Mouse (Mus musculus) hindbrain, embryonic 10.5 days (tissue): ENCODE measurements at regions not wholly inside any gene's neighbourhood (a gene's known extent, or its start where the extent isn't known, plus 50 kb on each side); places are given as distances from the start of the nearest gene placed in this dataset.

ENCODE experiments used
- DNase-seq: peaks from one replicate; pipeline ENCODE4 v3.0.0-alpha.2; 2017; ENCODE audit warnings: low spot score
- H3K27ac ChIP-seq: fragments of 300-500 bp; sonication (generic); 2 replicates; pipeline ENCODE4 v1.5.1; 2016; ENCODE audit warnings: mild to moderate bottlenecking, moderate library complexity
- H3K27me3 ChIP-seq: fragments of 300-500 bp; sonication (generic); 2 replicates; pipeline ENCODE4 v1.6.1; 2016; ENCODE audit warnings: mild to moderate bottlenecking; ENCODE audit not compliant: poor library complexity, insufficient read depth, severe bottlenecking
- H3K36me3 ChIP-seq: fragments of 300-500 bp; sonication (generic); 2 replicates; pipeline ENCODE4 v1.6.1; 2016; ENCODE audit warnings: mild to moderate bottlenecking, moderate library complexity
- H3K4me1 ChIP-seq: fragments of 300-500 bp; sonication (generic); replicated peaks from 2 replicates; pipeline ENCODE4 v1.6.1; 2016; ENCODE audit warnings: mild to moderate bottlenecking
- H3K4me3 ChIP-seq: fragments of 300-500 bp; sonication (generic); 2 replicates; pipeline ENCODE4 v1.5.1; 2016; ENCODE audit warnings: mild to moderate bottlenecking, moderate library complexity
- H3K9me3 ChIP-seq: fragments of 300-500 bp; sonication (generic); 2 replicates; pipeline ENCODE4 v1.6.1; 2016; ENCODE audit warnings: mild to moderate bottlenecking, moderate library complexity
- WGBS: fragments of 180-500 bp; shearing (Covaris S2); methylation state at CpG from one replicate; pipeline ENCODE4 v1.1.7; 2016; 5-methylcytosine and 5-hydroxymethylcytosine counted together

DNA sequence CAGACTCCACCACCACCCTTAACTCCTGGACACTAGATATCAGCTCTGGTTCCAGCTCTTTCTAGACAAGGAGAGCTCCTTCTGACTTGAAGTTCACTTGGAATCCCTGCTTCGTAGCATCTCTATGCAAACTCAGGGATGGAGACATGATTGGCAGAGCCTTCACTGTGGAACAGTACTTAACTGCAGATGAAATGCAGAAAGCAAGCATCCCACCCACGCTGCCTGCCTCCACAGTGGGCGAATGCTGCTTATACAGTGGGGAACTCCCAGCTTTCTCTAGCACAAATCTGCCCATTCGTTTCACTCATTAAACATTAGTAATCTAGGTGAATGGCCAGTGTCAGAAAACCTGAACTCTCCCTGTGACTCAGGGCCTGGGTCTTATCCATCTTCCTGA is 92.0 kb upstream of the Coch start:
- peaks cover 21% of the 10 kb centered on the region for H3K4me1 ChIP-seq
- 89% methylated on average over 4 of the region's 4 CpGs for WGBS
- no peaks in the 10 kb centered on the region for H3K9me3 ChIP-seq
- H3K4me3 ChIP-seq: no peak overlapping the region
- no peak for DNase-seq
- no peaks in the 10 kb centered on the region for H3K36me3 ChIP-seq
- no peak overlapping the region for H3K27ac ChIP-seq
- H3K27me3 ChIP-seq: no peaks in the 10 kb centered on the region

DNA sequence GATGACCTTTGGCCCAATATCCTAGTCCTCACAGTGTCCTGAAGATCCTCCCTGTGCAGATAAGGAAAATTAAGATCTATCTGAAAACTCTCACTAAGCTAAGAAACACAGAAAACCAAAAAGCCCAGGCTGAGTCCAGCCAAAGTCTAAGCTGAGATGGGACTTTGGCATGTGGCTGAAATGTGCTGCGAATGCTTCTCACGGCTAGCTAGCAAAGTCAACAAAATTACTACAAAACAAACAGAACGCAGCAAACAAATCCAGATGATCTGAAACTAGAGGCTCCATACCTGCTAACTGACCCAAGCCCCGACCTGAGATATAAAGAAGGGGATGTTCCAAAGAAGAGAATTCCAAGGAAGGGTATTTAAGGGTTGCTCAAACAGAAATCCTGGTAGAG is 90.4 kb upstream of the Coch start:
- 88% methylated on average over 4 of the region's 4 CpGs for WGBS
- no peak overlapping the region for H3K4me3 ChIP-seq
- peaks cover 21% of the 10 kb centered on the region for H3K4me1 ChIP-seq
- H3K36me3 ChIP-seq: no peaks in the 10 kb centered on the region
- no peaks in the 10 kb centered on the region for H3K27me3 ChIP-seq
- no peak for DNase-seq
- H3K27ac ChIP-seq: no peak overlapping the region
- H3K9me3 ChIP-seq: no peaks in the 10 kb centered on the region

DNA sequence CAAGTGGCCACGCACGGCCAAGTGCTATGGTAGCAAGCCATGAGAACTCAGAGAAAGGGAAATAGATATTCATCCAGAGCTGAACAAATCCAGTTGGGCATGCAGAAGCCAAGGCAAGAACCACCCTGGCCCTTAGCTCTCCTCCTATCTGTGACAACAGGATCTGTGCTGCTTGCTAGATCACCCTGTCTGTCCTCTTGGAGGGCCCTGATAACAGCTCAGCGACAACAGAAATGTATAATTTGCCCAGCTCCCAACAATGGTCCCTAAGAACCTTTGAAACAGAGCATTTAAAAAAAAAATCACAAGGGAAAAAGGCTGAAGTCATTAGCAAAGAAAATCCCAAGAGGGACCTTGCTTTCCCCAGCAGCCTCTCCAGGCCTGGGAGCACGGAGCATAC is 89.4 kb upstream of the Coch start:
- Histone ChIP-seq H3K36me3 (no peaks in the 10 kb centered on the region), H3K27ac (no peak overlapping the region), H3K4me1 (peaks cover 21% of the 10 kb centered on the region), H3K27me3 (no peaks in the 10 kb centered on the region), H3K4me3 (no peak overlapping the region), H3K9me3 (no peaks in the 10 kb centered on the region)
- WGBS: 79% methylated on average over 4 of the region's 4 CpGs
- no peak for DNase-seq

DNA sequence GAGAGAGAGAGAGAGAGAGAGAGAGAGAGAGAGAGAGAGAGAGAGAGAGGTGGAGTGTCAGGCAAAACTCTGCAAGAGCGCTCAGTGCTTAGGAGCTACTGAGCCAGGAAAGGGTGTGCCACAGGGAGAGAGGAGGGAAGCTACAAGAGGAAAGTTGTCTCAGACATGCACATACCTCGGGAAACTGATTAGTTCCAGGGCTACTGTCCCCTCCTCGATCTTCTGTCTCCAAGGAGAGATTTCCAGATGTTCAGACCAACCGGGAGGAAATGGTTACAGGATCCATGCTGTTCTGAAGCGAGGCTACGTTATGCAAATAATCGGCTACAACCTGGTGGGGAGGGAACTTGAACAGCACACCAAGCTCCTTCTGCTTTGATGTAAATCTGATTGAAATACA is 88.6 kb upstream of the Coch start:
- H3K4me3 ChIP-seq: no peak overlapping the region
- H3K4me1 ChIP-seq: peaks cover 21% of the 10 kb centered on the region
- H3K27me3 ChIP-seq: no peaks in the 10 kb centered on the region
- no peaks in the 10 kb centered on the region for H3K9me3 ChIP-seq
- 20% methylated on average over 7 of the region's 7 CpGs for WGBS
- H3K27ac ChIP-seq: peak overlapping the region; percentile 12; the same call in 1 of the 2 replicates
- no peaks in the 10 kb centered on the region for H3K36me3 ChIP-seq
- DNase-seq: peak; percentile 15

DNA sequence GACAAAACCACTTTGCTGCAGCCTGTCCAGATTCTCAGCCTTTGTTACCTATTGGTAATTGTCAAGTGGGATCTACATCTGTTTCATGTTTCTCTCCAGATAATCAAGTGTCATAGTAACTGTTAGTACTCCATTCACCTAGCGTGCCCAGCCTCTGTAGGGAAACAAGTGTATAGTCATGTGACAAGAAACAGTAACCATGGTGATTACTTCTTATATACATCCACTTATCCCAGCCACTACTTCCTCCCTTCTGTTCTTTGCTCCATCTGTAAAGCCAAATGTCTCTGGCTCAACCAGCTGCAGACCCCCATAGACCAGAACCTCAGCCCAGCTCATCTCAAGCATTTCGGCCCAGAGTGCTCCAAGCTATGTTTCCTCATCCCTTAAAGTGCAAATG is 83.1 kb upstream of the Coch start:
- H3K4me3 ChIP-seq: no peak overlapping the region

DNA sequence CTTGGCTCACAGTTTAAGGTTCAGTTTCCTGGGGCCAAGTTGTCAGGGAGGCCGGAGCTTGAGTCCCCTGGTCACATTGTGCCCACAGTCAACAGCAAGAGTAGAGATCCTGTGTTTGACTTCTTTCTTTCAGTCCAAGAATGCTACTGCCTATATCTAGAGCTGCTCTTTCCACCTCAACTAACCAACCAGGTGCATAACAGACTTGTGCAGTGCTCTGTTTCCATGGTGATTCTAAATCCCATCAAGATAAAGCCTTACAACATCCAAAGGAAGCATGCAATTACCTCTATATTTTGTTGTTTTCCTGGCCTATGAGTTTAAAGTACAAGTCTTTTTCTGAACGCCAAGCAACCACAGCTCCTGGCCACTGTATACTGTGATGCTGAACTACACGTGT is 76.4 kb upstream of the Coch start:
- Histone ChIP-seq H3K27me3 (no peaks in the 10 kb centered on the region), H3K36me3 (no peaks in the 10 kb centered on the region), H3K9me3 (no peaks in the 10 kb centered on the region), H3K4me1 (no peaks in the 10 kb centered on the region), H3K4me3 (no peak overlapping the region), H3K27ac (no peak overlapping the region)
- DNase-seq: no peak
- 83% methylated on average over 3 of the region's 3 CpGs for whole genome bisulfite sequencing

More for the DNA sequence above, 83.1 kb upstream of the Coch start:
- no peaks in the 10 kb centered on the region for H3K27me3 ChIP-seq
- H3K27ac ChIP-seq: no peak overlapping the region
- H3K36me3 ChIP-seq: no peaks in the 10 kb centered on the region
- peaks cover 12% of the 10 kb centered on the region for H3K4me1 ChIP-seq
- WGBS: 89% methylated on average over 2 of the region's 2 CpGs
- H3K9me3 ChIP-seq: no peaks in the 10 kb centered on the region
- no peak for DNase-seq

DNA sequence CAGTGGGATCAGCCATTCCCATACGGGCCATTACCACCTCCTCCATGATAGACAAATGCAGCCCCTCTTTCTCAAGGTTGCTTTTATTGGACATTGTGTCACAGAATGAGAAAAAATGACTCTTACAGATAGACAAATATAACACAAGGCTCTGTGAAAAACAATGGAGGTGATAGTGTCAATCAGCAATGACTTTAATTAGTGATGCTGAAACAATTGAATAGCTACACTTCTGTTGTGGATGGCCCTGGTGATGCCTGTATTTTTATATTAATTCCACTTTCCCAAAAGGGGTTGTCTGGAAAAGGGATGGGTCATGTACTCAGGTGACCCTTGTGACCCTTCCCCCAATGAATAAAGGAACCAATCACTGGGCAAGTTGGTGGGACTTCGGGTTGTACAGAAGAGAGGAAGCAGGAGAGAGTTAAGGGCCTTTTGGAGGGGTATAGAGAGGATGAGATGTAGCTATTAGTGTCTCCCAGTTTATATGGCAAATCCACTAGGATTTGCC is 71.5 kb upstream of the Coch start:
- Histone ChIP-seq H3K36me3 (no peaks in the 10 kb centered on the region), H3K4me1 (no peaks in the 10 kb centered on the region), H3K27ac (no peak overlapping the region), H3K4me3 (no peak overlapping the region), H3K27me3 (no peaks in the 10 kb centered on the region), H3K9me3 (no peaks in the 10 kb centered on the region)
- WGBS: 65% methylated on average over 2 of the region's 2 CpGs
- DNase-seq: no peak

DNA sequence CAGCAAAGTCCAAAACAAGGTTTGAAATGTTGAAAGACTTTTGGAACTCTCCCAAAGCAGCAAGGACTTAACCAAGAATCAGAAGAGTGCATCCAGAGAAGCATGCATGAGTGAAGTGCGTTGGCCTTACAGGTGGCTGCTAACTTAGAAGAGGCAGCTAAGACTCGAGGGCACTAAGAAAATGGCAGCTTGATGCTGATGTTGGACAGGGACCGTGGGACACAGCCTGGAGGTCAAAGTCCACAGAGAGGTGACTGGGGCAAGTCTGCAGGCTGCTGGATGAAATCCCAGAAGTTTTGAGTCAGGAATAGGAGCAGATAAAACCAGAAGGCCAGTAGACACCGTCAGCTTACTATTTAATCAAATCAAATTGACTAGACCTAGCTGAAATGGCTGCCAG is 69.3 kb upstream of the Coch start:
- Histone ChIP-seq H3K27me3 (no peaks in the 10 kb centered on the region), H3K27ac (no peak overlapping the region), H3K4me3 (no peak overlapping the region), H3K36me3 (no peaks in the 10 kb centered on the region), H3K4me1 (no peaks in the 10 kb centered on the region), H3K9me3 (no peaks in the 10 kb centered on the region)
- 86% methylated on average over 4 of the region's 4 CpGs for WGBS
- DNase-seq: no peak

DNA sequence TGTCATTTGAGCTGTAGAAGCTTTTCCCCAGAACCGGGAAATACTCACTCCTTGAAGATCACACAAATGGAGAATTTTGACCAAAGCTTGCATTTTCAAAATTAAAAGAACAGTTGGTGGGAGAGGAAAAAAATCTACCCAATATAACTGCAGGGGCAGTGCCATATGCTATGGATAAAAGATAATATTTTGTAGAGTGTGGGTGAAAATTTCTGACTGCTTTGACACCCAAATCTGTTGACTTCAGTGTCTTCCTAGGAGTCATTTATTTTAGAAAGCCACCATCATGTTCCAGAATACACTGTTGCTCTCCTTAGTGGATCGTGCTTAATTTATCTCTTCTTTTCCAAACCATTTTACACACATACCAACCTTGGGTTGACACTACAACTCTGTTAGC is 65.3 kb upstream of the Coch start:
- Histone ChIP-seq H3K27me3 (no peaks in the 10 kb centered on the region), H3K36me3 (no peaks in the 10 kb centered on the region), H3K27ac (no peak overlapping the region), H3K9me3 (no peaks in the 10 kb centered on the region), H3K4me1 (no peaks in the 10 kb centered on the region), H3K4me3 (no peak overlapping the region)
- WGBS: 87% methylated on average over 2 of the region's 2 CpGs
- no peak for DNase-seq

DNA sequence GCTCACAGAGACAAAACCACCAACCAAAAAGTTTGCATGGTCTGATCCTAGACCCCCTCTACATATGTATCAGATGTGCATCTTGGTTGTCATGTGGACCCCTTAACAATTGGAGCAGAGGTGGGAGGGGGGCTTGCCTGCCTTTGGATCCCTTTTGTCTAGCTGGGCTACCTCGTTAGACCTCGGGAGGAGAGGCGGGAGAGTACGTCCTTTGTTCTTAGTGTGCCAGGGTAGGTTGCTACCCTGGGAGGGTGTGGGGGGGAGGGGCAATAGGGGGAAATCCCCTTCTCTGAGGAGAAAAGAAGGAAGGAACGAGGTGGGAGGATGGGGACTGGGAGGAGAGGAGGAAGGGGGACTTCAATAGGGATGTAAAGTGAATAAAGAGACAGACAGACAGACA is 58.5 kb upstream of the Coch start:
- 11% methylated on average over 5 of the region's 5 CpGs for WGBS
- no peak for DNase-seq
- H3K27me3 ChIP-seq: no peaks in the 10 kb centered on the region
- no peak overlapping the region for H3K4me3 ChIP-seq
- peak overlapping the region; percentile 37 for H3K27ac ChIP-seq
- no peaks in the 10 kb centered on the region for H3K9me3 ChIP-seq
- H3K4me1 ChIP-seq: peaks cover 12% of the 10 kb centered on the region
- no peaks in the 10 kb centered on the region for H3K36me3 ChIP-seq

DNA sequence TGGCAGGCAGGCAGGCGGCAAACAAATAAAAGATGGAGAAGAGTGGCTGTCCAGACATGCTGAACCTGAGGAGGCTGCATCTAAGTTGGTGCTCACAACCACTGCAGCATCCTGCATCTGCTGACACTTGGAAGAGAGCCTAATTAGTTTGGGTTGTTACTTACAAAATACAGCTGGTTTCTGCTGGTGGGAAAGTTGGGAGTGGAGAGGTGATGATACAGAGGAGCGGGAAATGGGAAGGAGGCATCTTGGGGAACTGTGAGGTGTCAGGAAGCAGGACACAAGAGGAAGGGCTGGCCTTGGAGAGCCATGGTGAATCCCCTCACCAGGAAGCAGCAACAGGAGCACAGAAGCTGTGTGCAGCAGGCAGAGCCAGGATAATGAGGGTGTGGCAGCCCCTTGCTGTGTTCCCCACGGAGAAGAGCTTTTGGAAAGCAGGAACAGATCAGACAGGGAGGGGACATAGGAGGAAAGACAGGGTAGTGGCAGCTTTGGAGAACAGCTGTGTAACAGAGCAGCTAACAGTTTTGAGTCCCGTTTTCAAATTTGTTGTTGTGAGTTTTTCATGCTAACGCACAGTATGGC is 58.0 kb upstream of the Coch start:
- Histone ChIP-seq H3K9me3 (no peaks in the 10 kb centered on the region), H3K27ac (peak overlapping the region; percentile 37; the same call in 1 of the 2 replicates), H3K4me3 (no peak overlapping the region), H3K4me1 (peaks cover 12% of the 10 kb centered on the region), H3K36me3 (no peaks in the 10 kb centered on the region), H3K27me3 (no peaks in the 10 kb centered on the region)
- no peak for DNase-seq
- WGBS: 42% methylated on average over 5 of the region's 5 CpGs
